Mouse (Mus musculus) hindbrain, embryonic 13.5 days (tissue): Measurements from ENCODE around the gene Mief2. TPM values are rescaled to one million over a fixed set of nuclear protein-coding genes. Genes with fewer than 3 reads are reported as not detected.
A peak's percentile ranks its signal among the peaks of the same experiment; 100 is the strongest.

Experiments used
- ATAC-seq: fragments of 200-750 bp; cut with Nextera tagmentation; 2 replicates; pipeline ENCODE4 v1.8.0; 2017; ENCODE audit warnings: moderate TSS enrichment; ENCODE audit not compliant: low FRiP score
- H3K27ac ChIP-seq: fragments of 300-500 bp; sonication (generic); 2 replicates; pipeline ENCODE4 v1.5.1; 2015; ENCODE audit warnings: inconsistent platforms, mild to moderate bottlenecking, moderate library complexity
- H3K27me3 ChIP-seq: fragments of 300-500 bp; sonication (generic); 2 replicates; pipeline ENCODE4 v1.6.1; 2015; ENCODE audit warnings: mild to moderate bottlenecking, inconsistent platforms
- H3K36me3 ChIP-seq: fragments of 300-500 bp; sonication (generic); 2 replicates; pipeline ENCODE4 v1.6.1; 2015; ENCODE audit warnings: mild to moderate bottlenecking, inconsistent platforms
- H3K4me1 ChIP-seq: fragments of 300-500 bp; sonication (generic); replicated peaks from 2 replicates; pipeline ENCODE4 v1.6.1; 2015; ENCODE audit warnings: inconsistent platforms
- H3K4me2 ChIP-seq: fragments of 300-500 bp; sonication (generic); 2 replicates; pipeline ENCODE4 v1.6.1; 2015; ENCODE audit warnings: inconsistent platforms, mild to moderate bottlenecking, moderate library complexity
- H3K4me3 ChIP-seq: fragments of 300-500 bp; sonication (generic); 2 replicates; pipeline ENCODE4 v1.5.1; 2015; ENCODE audit warnings: mild to moderate bottlenecking, inconsistent platforms
- H3K9ac ChIP-seq: fragments of 300-500 bp; sonication (generic); 2 replicates; pipeline ENCODE4 v1.6.1; 2015; ENCODE audit warnings: mild to moderate bottlenecking, inconsistent platforms
- H3K9me3 ChIP-seq: fragments of 300-500 bp; sonication (generic); 2 replicates; pipeline ENCODE4 v1.6.1; 2016; ENCODE audit warnings: inconsistent platforms
- WGBS: fragments of 180-500 bp; shearing (Covaris S2); methylation state at CpG from one replicate; pipeline ENCODE4 v1.1.7; 2015; 5-methylcytosine and 5-hydroxymethylcytosine counted together
- polyA plus RNA-seq: library from polyadenylated mRNA; unstranded; fragments of >200 nt; fragmentation: Nextera tagmentation; extraction: Ambion mirVana; gene quantifications from 2 replicates; pipeline ENCODE4 v1.2.1, GENCODE M21; 2015

The Mief2 gene
- polyA plus RNA-seq, 1 experiment from 2014 or later = 21.2 TPM

DNA sequence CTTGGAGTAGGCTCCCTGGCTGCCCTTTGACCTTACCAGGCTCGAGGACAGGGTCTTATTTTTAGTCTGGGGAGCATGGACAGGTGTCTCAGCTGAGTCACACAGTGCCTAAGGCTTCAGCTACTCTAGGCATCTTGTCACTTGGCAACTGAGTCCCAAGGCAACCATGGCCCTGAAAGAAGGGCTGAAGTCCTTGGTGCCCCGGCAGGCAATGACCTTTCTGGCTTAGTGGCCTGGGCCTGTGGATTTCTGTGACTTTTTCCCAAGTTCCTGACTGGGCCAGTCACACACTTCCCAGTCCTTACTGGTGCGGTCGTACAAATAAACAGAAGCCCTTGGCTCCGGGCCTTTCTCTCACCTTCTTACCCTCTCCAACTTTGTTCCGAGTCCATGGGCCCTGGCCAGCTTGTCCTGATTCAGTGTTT lies 1.0 kb downstream of the Mief2 start:
- H3K27me3 ChIP-seq = no peaks in the 10 kb centered on the region
- WGBS = 80% methylated on average over 6 of the region's 6 CpGs
- peak overlapping the region; percentile 56 for H3K4me2 ChIP-seq
- peaks cover 35% of the 10 kb centered on the region for H3K4me1 ChIP-seq
- no peak for ATAC-seq
- no peaks in the 10 kb centered on the region for H3K9me3 ChIP-seq
- no peak overlapping the region for H3K27ac ChIP-seq
- peak overlapping the region; percentile 71 for H3K4me3 ChIP-seq
- H3K9ac ChIP-seq = peak overlapping the region; percentile 78
- peaks cover 48% of the 10 kb centered on the region for H3K36me3 ChIP-seq

DNA sequence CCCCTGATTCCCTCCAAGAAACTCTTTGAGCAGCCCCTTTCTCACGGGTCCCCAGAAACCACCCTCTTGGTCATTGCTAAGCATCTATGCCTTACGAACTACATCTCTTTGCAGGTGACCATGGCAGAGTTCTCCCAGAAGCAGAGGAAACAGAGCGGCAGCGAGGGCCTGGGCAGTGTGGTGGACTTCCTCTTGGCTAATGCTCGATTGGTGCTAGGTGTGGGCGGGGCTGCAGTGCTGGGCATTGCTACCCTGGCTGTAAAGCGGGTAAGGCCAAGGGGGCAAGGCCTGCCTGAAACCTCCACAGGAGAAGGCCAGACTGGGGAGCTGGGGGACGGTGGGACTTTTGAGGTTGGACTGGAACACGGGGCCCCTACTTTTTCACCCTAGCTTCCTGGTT lies 2.0 kb downstream of the Mief2 start:
- Histone ChIP-seq H3K4me3 (no peak overlapping the region), H3K27me3 (no peaks in the 10 kb centered on the region), H3K4me1 (peaks cover 35% of the 10 kb centered on the region), H3K27ac (no peak overlapping the region), H3K36me3 (peaks cover 41% of the 10 kb centered on the region), H3K9me3 (no peaks in the 10 kb centered on the region), H3K9ac (no peak overlapping the region), H3K4me2 (no peak overlapping the region)
- 88% methylated on average over 9 of the region's 9 CpGs for WGBS
- ATAC-seq = no peak

GRCm38 (mm10) chr11:60731251-60731650 lies 3.1 kb downstream of the Mief2 start:
- Histone ChIP-seq H3K9ac (no peak overlapping the region), H3K27ac (no peak overlapping the region), H3K4me1 (peaks cover 25% of the 10 kb centered on the region), H3K27me3 (no peaks in the 10 kb centered on the region), H3K9me3 (no peaks in the 10 kb centered on the region), H3K36me3 (peaks cover 41% of the 10 kb centered on the region), H3K4me3 (no peak overlapping the region), H3K4me2 (no peak overlapping the region)
- WGBS = 91% methylated on average over 14 of the region's 14 CpGs
- no peak for ATAC-seq

DNA sequence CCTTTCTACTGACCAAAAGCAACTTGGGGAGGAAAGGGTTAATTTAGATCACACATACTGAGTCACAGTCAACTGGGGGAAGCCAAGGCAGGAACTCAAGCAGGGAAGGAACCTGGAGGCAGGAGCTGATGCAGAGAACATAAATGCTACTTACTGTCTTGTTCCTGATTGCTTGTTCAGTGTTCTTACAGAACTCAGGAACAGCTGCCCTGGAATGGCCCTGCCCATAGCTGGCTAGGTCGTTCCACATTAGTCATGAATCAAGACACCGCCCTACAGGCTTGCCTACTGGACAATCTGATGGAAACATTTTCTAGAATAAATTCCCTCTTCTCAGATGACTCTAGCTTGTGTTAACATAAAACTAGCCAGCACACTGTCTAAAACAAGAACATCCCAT lies 6.0 kb downstream of the Mief2 start:
- peaks cover 58% of the 10 kb centered on the region for H3K36me3 ChIP-seq
- 86% methylated on average over 2 of the region's 2 CpGs for WGBS
- H3K9ac ChIP-seq = no peak overlapping the region
- H3K4me1 ChIP-seq = peaks cover 6% of the 10 kb centered on the region
- no peak overlapping the region for H3K4me2 ChIP-seq
- no peak overlapping the region for H3K4me3 ChIP-seq
- no peaks in the 10 kb centered on the region for H3K9me3 ChIP-seq
- H3K27ac ChIP-seq = no peak overlapping the region
- H3K27me3 ChIP-seq = no peaks in the 10 kb centered on the region
- ATAC-seq = no peak

DNA sequence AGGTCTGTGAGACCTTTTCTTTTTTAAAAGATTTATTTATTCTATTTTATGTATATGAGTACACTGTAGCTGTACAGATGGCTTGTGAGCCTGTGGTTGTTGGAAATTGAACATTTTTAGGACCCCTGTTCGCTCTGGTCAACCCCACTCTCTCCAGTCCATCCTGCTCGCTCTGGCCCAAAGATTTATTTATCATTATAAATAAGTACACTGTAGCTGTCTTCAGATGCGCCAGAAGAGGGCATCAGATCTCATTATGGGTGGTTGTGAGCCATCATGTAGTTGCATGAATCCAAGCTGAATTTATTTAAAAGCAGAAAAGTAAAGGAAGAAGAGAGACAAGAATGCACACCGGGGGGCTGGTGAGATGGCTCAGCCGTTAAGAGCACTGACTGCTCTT lies 7.0 kb downstream of the Mief2 start:
- WGBS = 75% methylated on average over 5 of the region's 5 CpGs
- Histone ChIP-seq H3K27ac (no peak overlapping the region), H3K36me3 (peaks cover 67% of the 10 kb centered on the region), H3K4me1 (no peaks in the 10 kb centered on the region; the same call in 1 of the 2 replicates), H3K9me3 (no peaks in the 10 kb centered on the region), H3K4me2 (no peak overlapping the region), H3K9ac (no peak overlapping the region), H3K27me3 (no peaks in the 10 kb centered on the region), H3K4me3 (no peak overlapping the region)
- no peak for ATAC-seq

- no peaks in the 10 kb centered on the region for H3K27me3 ChIP-seq
- no peak overlapping the region for H3K9ac ChIP-seq
- no peak overlapping the region for H3K4me2 ChIP-seq
- 93% methylated on average over 3 of the region's 3 CpGs for WGBS
- no peaks in the 10 kb centered on the region for H3K9me3 ChIP-seq
- ATAC-seq = no peak
- H3K27ac ChIP-seq = no peak overlapping the region
- no peak overlapping the region for H3K4me3 ChIP-seq
- peaks cover 67% of the 10 kb centered on the region for H3K36me3 ChIP-seq
- no peaks in the 10 kb centered on the region; the same call in 1 of the 2 replicates for H3K4me1 ChIP-seq
Measured at GRCm38 (mm10) chr11:60736491-60736890, 8.3 kb downstream of the Mief2 start.

GRCm38 (mm10) chr11:60737450-60737849 lies 9.3 kb downstream of the Mief2 start:
- Histone ChIP-seq H3K36me3 (peaks cover 67% of the 10 kb centered on the region), H3K27ac (no peak overlapping the region), H3K4me1 (no peaks in the 10 kb centered on the region; the same call in 1 of the 2 replicates), H3K9me3 (no peaks in the 10 kb centered on the region), H3K9ac (no peak overlapping the region), H3K27me3 (no peaks in the 10 kb centered on the region), H3K4me2 (no peak overlapping the region), H3K4me3 (no peak overlapping the region)
- ATAC-seq = no peak

GRCm38 (mm10) chr11:60740321-60740720 lies 12.1 kb downstream of the Mief2 start:
- no peaks in the 10 kb centered on the region for H3K9me3 ChIP-seq
- no peak overlapping the region for H3K4me2 ChIP-seq
- no peaks in the 10 kb centered on the region for H3K27me3 ChIP-seq
- no peak overlapping the region for H3K4me3 ChIP-seq
- peaks cover 77% of the 10 kb centered on the region for H3K36me3 ChIP-seq
- H3K4me1 ChIP-seq = no peaks in the 10 kb centered on the region
- no peak for ATAC-seq
- H3K9ac ChIP-seq = no peak overlapping the region
- no peak overlapping the region for H3K27ac ChIP-seq
- 87% methylated on average over 3 of the region's 3 CpGs for WGBS

DNA sequence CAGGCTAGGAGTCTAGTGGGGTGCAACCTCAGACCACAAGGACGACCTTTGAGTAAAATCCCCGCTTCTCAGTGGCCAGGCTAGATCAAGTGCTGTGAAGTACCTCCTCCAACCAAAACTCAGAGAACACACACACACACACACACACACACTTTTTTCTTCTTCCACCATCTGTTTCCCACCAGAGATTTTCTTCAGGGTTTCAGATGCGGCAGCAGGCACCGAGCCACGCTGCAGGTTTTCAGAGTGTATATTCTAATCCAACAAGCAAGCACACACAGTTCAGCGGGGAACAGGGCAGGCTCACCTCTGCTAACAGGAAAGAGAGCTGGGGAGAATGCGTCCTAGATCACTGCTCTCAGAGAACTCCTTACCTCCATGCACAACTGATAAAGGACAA lies 27.4 kb downstream of the Mief2 start:
- H3K9me3 ChIP-seq = no peaks in the 10 kb centered on the region
- 96% methylated on average over 7 of the region's 7 CpGs for WGBS
- peaks cover 78% of the 10 kb centered on the region for H3K36me3 ChIP-seq
- H3K27me3 ChIP-seq = no peaks in the 10 kb centered on the region
- H3K4me1 ChIP-seq = no peaks in the 10 kb centered on the region
- no peak overlapping the region for H3K9ac ChIP-seq
- ATAC-seq = no peak
- no peak overlapping the region for H3K27ac ChIP-seq
- H3K4me3 ChIP-seq = no peak overlapping the region
- H3K4me2 ChIP-seq = no peak overlapping the region

GRCm38 (mm10) chr11:60761681-60762080 lies 33.5 kb downstream of the Mief2 start:
- Histone ChIP-seq H3K4me2 (no peak overlapping the region), H3K9ac (no peak overlapping the region), H3K4me1 (no peaks in the 10 kb centered on the region), H3K4me3 (no peak overlapping the region), H3K36me3 (peaks cover 35% of the 10 kb centered on the region), H3K9me3 (no peaks in the 10 kb centered on the region), H3K27ac (no peak overlapping the region), H3K27me3 (no peaks in the 10 kb centered on the region)
- ATAC-seq = no peak
- WGBS = 94% methylated on average over 3 of the region's 3 CpGs

DNA sequence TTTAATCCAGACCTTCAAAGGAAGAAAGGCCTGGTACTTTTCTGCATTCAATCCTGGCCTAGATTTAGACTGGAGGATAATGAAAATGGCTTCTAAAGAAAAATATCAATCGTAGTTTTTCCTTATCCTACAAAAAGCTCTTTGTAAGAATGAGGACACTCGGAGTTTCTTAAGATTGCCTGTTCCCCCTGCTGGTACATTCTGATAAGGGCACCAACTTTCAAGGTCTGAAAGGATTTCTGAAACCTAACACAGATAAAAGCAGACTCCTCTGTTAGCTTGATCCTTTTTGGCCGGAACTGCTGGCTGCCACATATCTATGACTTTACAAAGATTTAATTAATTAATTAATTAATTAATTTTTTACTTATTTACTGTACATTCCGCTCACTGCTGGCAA lies 38.8 kb downstream of the Mief2 start:
- H3K9ac ChIP-seq = no peak overlapping the region
- H3K27me3 ChIP-seq = no peaks in the 10 kb centered on the region
- no peak overlapping the region for H3K27ac ChIP-seq
- no peak overlapping the region for H3K4me2 ChIP-seq
- H3K36me3 ChIP-seq = peaks cover under 1% of the 10 kb centered on the region; the same call in 1 of the 2 replicates
- H3K4me3 ChIP-seq = no peak overlapping the region
- H3K9me3 ChIP-seq = no peaks in the 10 kb centered on the region
- WGBS = 90% methylated on average over 4 of the region's 4 CpGs
- ATAC-seq = no peak
- no peaks in the 10 kb centered on the region for H3K4me1 ChIP-seq

GRCm38 (mm10) chr11:60769322-60769721 lies 41.1 kb downstream of the Mief2 start:
- H3K36me3 ChIP-seq = no peaks in the 10 kb centered on the region
- H3K4me3 ChIP-seq = no peak overlapping the region
- 0 out of 2 replicates have a peak, but pooled peaks cover 7% of the 10 kb centered on the region for H3K4me1 ChIP-seq
- no peaks in the 10 kb centered on the region for H3K9me3 ChIP-seq
- WGBS = 95% methylated on average over 2 of the region's 2 CpGs
- no peak overlapping the region for H3K9ac ChIP-seq
- H3K4me2 ChIP-seq = no peak overlapping the region
- no peaks in the 10 kb centered on the region for H3K27me3 ChIP-seq
- no peak for ATAC-seq
- no peak overlapping the region for H3K27ac ChIP-seq

GRCm38 (mm10) chr11:60770776-60771175 lies 42.6 kb downstream of the Mief2 start:
- ATAC-seq = no peak
- Histone ChIP-seq H3K9me3 (no peaks in the 10 kb centered on the region), H3K4me1 (peaks cover 20% of the 10 kb centered on the region), H3K27ac (no peak overlapping the region), H3K4me2 (no peak overlapping the region), H3K9ac (no peak overlapping the region), H3K27me3 (no peaks in the 10 kb centered on the region), H3K36me3 (no peaks in the 10 kb centered on the region), H3K4me3 (no peak overlapping the region)
- WGBS = 76% methylated on average over 3 of the region's 3 CpGs
